Mouse (Mus musculus) embryonic stem cell, embryonic (primary cell): ENCODE measurements around the gene Nudt11.
"Not testable (repeated sequence)": the region's sequence is repeated elsewhere in the genome, so short reads cannot be mapped to it uniquely, and the experiment has no call there.

Source experiments
- CTCF ChIA-PET, 4 experiments: fragments of 300-600 bp in 2 of 4; fragments of 350-600 bp in 2 of 4; sonication (Branson Sonifier 250); formaldehyde crosslinking; loops; one replicate each; lab custom pipeline; 2022; ENCODE audit warnings: inconsistent platforms in 2 of 4; lab: Charles Lee
- POLR2A ChIA-PET, 4 experiments: fragments of 300-600 bp in 2 of 4; fragments of 350-600 bp in 2 of 4; sonication (Branson Sonifier 250); formaldehyde crosslinking; loops; one replicate each; lab custom pipeline; 2022; ENCODE audit warnings: antibody characterized with exemption in 4 of 4, inconsistent platforms in 1 of 4; lab: Charles Lee

The Nudt11 gene

DNA sequence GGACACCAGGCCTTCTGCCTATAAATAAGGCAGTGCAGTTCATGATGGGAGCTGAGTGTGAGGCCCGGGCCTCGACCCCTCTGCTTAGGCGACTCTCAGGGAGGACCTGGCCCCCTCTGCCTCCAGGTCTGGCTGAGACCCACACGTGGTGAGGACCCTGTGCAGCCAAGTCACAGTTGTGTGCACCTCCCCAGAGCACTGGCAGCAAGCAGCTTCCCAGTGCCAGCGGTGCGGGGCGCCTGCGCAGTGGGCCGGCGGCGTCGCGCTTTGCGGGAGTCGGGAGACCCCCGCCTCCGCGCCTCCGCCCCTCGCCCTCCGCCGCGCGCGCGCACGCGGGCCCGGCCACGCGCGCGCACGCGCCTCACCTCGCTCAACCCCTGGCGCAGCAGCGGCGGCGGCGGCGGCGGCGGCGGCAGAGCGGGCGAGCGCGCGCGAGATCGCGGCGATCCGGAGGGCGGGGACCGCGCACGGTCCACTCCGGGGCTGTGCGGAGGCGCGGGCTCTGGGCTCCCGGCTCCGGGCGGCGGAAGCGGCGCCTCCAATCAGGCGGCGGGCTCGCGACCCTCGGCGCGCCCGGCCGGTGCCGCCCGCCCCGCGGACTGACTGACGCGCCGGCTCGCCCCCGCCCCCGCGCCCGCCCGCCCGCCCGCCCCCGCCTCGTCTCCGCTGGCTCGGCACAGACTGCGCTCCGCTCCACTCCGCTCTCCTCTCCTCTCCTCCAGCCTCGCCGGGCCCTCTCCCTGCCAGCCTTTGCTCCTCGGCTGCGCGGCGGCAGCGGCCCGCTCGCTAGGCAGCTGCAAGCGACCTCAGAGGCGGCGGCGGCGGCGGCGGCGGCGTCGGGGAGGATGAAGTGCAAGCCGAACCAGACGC, at the start of gene Nudt11:
Gene Nudt11, plus strand, starts transcription at position 388 of the 870 bp plus-strand sequence.
- CTCF ChIA-PET, POLR2A ChIA-PET: not testable (repeated sequence)

- CTCF ChIA-PET = not testable (repeated sequence)
- POLR2A ChIA-PET = interaction anchor here in 1 of 4 experiments (0.7 kb wide), 1 partner anchor 139 kb away, joined by 4 read pairs; no protein-coding TSS in a partner anchor
These were observed 822 bp downstream of the Nudt11 start for GRCm38 (mm10) chrX:6047936-6048614.

- CTCF ChIA-PET = no interaction called here
- POLR2A ChIA-PET = no interaction called here
These were observed 14.3 kb downstream of the Nudt11 start for GRCm38 (mm10) chrX:6061563-6061962.

GRCm38 (mm10) chrX:6082954-6083680, 35.9 kb downstream of the Nudt11 start, which contains the start of gene AU022751:
Gene AU022751 (minus strand): TSS chrX:6083419.
- POLR2A ChIA-PET = interaction anchor here in 1 of 4 experiments (1.6 kb wide), 1 partner anchor 9 kb away, joined by 7 read pairs; no protein-coding TSS in a partner anchor
- CTCF ChIA-PET = no interaction called here

GRCm38 (mm10) chrX:6091547-6091946, 44.3 kb downstream of the Nudt11 start:
- ChIA-PET CTCF (interaction anchor here in 1 of 4 experiments (0.6 to 1.0 kb wide), 2 partner anchors 80 to 82 kb away, joined by 3 to 4 read pairs; no protein-coding TSS in a partner anchor), POLR2A (interaction anchor here in 2 of 4 experiments (0.7 to 1.5 kb wide), 2 partner anchors 9 to 16 kb away, joined by 4 to 7 read pairs; partner anchors contain the start of gene AU022751 (in 1 of the 2))

DNA sequence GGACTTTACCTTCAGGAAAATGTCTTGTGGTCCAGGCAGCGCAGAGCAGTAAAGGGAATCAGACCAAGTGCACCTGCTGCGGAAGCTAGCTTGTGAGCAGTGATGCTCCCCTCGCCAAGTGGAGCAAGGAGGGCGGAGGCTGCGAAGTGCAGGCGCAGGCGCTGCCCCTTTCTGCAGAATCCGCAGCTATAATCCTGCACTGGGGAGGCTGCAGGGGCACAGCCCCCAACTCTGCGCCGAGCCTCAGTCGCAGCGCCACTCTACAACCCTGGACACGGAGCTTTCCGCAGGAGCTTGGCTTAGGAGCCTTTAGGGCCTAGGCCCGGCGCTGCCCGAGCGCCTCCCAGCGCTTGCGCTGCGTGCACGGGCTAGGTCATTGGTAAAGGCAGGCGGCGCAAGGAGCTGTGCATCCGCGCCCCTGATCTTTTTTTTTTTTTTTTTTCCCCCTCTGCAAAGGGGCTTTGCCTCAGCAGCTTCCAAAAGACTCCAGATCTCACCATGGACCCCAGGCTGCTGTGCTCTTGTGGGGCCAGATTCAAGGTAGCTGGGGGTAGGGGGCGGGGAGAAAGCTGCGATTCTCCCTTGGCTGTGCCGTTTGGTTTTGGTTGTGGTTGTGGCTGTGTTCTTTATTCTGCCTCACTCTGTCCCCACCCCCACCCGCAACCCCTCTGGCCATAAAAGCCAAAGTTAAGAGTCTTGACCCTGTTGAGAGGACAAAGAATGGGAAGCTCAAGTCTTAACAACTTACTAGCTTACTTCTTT, 44.9 kb downstream of the Nudt11 start:
- POLR2A ChIA-PET = interaction anchor here in 3 of 4 experiments (0.7 to 1.5 kb wide), 3 partner anchors 9 to 16 kb away, joined by 3 to 7 read pairs (median 4); partner anchors contain the start of gene AU022751 (in 1 of the 3)
- CTCF ChIA-PET = interaction anchor here in 3 of 4 experiments (0.6 to 1.0 kb wide), 4 partner anchors 15 to 82 kb away, joined by 3 to 4 read pairs (median 4); no protein-coding TSS in a partner anchor
